Mouse (Mus musculus): ENCODE measurements around the gene Fam19a1. TPM values are rescaled to one million over a fixed set of nuclear protein-coding genes. Genes with fewer than 3 reads are reported as not detected.

The Fam19a1 gene
- total RNA-seq, 2 experiments from 2014 or later: 5.4 to 6.3 TPM

DNA sequence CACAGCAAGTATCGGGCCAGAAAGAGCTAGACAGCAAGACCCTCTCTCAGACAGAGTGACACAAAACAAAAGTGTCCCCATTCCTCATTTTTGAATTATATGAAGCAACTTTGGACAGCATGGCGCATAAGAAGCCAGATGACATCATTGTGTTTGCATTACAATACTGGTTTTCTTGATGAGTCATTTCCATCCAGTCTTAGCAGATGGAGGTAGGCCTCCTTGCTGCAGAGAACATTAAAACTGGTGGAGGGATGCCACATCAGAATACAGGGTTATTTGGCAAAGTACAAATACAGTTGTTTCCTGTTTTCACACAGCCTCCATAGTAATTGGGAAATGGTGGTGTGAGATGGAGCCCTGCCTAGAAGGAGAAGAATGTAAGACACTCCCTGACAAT lies 535.8 kb downstream of the Fam19a1 start:
- DNase-seq (ENCODE audit: low spot score in 2 of 2): no peak

DNA sequence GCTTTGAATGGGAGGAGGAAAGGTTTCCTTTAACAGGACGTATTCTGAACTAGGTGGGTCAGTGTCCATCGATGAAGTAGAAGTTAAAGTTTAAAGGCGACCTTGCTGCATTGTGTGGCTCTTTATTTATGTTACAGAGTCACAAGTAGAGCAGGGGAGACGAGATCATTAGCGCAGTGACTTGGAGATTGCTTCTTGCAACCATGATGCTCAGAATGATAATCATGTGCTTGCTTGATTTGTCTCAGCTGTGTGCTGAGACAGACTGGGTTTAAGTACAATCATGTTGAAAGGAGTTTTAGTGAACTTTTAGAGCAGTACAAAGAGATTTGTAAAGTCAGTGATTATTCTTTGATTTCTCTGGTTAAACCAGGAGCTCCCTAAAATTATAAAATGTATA lies 536.3 kb downstream of the Fam19a1 start:
- DNase-seq (ENCODE audit: low spot score in 2 of 2): no peak

DNA sequence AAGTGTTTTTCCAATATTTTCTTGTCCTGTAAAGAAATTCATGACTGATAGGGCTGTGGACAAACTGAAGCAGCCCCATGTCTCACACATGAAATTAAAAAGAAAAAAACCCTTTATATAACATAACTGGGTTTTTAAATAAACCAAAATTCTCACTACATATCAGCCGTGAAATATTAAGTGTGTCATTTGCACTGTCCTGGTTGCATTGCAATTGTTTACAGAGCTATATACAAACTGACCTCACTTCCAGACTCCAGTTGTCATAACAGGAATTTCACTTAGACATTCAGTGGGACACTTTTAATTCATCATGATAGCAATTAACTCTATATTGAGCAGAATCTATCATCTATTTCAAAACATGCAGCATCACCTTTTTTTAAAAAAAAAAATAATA lies 553.4 kb downstream of the Fam19a1 start:
- DNase-seq (ENCODE audit: low spot score in 2 of 2): no peak

DNA sequence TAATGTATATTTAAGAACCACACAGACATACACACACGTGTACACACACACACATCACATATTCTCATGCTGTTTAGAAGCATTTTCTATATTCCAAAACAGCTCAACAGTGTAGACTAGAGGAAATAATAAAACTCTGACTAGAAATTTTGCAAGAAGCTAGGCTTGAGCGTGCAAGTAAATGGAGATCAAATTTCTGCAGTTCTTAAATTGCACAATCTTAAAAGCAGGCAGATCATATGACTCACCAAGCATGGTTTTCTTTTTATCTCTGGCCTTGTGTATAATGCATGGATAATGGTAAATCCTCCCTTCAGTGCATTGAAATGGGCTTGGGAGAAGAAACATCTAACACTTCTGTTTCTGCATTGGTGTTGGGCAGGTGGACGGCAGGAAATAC lies 564.9 kb downstream of the Fam19a1 start:
- no peak for DNase-seq (ENCODE audit: low spot score in 2 of 2)

Other genes with a start within 250 kb of the Fam19a1 start
- gene 1700123L14Rik, start 53.1 kb downstream of the Fam19a1 start, total RNA-seq (2021): not detected